Mouse (Mus musculus): Measurements from ENCODE around the gene Pkn1. TPM values are rescaled to one million over a fixed set of nuclear protein-coding genes. Genes with fewer than 3 reads are reported as not detected.

Gene Pkn1
- total and polyA plus RNA-seq, 3 experiments, result 33.5 to 73.2 (median 41.2) TPM

DNA sequence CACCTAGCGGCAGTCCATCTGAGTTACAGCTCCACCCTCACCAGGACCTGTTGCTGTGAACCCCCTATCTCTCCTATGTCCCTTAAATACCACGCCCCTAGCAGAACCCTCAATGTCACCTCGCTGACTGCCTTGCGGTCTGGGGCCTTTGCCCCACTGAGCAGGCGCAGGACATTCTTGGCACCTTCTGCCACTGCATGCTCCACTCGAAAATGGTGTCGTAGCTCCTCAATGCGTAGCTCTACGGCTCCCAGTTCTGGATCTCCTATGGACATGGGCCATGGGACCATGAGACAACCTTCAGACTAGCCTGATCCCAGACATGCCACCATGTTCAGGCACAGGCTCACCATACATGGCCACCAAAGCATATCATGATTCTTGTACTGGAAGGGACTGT is 14.5 kb downstream of the Pkn1 start:
- H3K4me1 ChIP-seq (ENCODE audit: control insufficient read depth in 1 of 2, insufficient read depth in 2 of 2, low read length in 2 of 2), result no peaks in the 10 kb centered on the region
- no peaks in the 10 kb centered on the region for H3K27me3 ChIP-seq (ENCODE audit: control insufficient read depth in 1 of 2, insufficient read depth in 2 of 2, low read length in 2 of 2)
- peaks cover 0 to 8% of the 10 kb centered on the region in 2 experiments; a peak in 2 of 4 replicates for H3K36me3 ChIP-seq (ENCODE audit: control insufficient read depth in 1 of 2, insufficient read depth in 2 of 2, low read length in 2 of 2)
- no peak for DNase-seq (ENCODE audit: low read depth, low spot score)
- no peaks in the 10 kb centered on the region for H3K9me3 ChIP-seq (replicated peaks; ENCODE audit: insufficient read depth, low read length)
- no peak overlapping the region for H3K4me3 ChIP-seq (ENCODE audit: control insufficient read depth in 1 of 2, insufficient read depth in 1 of 2, low read depth in 2 of 2, low read length in 2 of 2)
- H3K9ac ChIP-seq (ENCODE audit: control insufficient read depth, low read depth, low read length, poor library complexity, severe bottlenecking), result no peak overlapping the region
- no peak overlapping the region for H3K27ac ChIP-seq (ENCODE audit: control insufficient read depth, low read depth, low read length)
- TF ChIP-seq RCOR1 (IDR thresholded peaks at IDR 0.05; ENCODE audit: low read depth, low read length), result no peak
- TF ChIP-seq ZNF384 (IDR thresholded peaks at IDR 0.05; ENCODE audit: low read depth, low read length), result no peak
- no peak for TF ChIP-seq GATA1 (IDR thresholded peaks at IDR 0.05; ENCODE audit: low read depth, low read length)
- TF ChIP-seq NELFE (IDR thresholded peaks at IDR 0.05; ENCODE audit: low read depth, low read length), result no peak
- TF ChIP-seq TBP (IDR thresholded peaks at IDR 0.05; ENCODE audit: low read depth, low read length), result no peak
- no peak for TF ChIP-seq POLR2A (IDR thresholded peaks at IDR 0.05; ENCODE audit: control insufficient read depth in 1 of 2, insufficient read depth in 1 of 2, low read depth in 1 of 2, low read length in 2 of 2, poor library complexity in 1 of 2)
- no peak for TF ChIP-seq ETS1 (IDR thresholded peaks at IDR 0.05; ENCODE audit: low read depth, low read length)
- TF ChIP-seq USF2 (IDR thresholded peaks at IDR 0.05; ENCODE audit: borderline replicate concordance in 1 of 2, insufficient read depth in 1 of 2, low read depth in 1 of 2, low read length in 2 of 2), result no peak
- no peak for TF ChIP-seq MEF2A (IDR thresholded peaks at IDR 0.05; ENCODE audit: extremely low read depth, insufficient replicate concordance, low read depth, low read length, poor library complexity, severe bottlenecking)
- TF ChIP-seq SMC3 (IDR thresholded peaks at IDR 0.05; ENCODE audit: low read depth, low read length), result no peak
- no peak for TF ChIP-seq MYB (IDR thresholded peaks at IDR 0.05; ENCODE audit: low read depth, low read length)
- TF ChIP-seq NRF1 (IDR thresholded peaks at IDR 0.05; ENCODE audit: insufficient read depth, low read depth, low read length, poor library complexity, severe bottlenecking), result no peak
- H3K79me2 ChIP-seq (ENCODE audit: control insufficient read depth, insufficient read depth, low read length, poor library complexity), result no peaks in the 10 kb centered on the region

DNA sequence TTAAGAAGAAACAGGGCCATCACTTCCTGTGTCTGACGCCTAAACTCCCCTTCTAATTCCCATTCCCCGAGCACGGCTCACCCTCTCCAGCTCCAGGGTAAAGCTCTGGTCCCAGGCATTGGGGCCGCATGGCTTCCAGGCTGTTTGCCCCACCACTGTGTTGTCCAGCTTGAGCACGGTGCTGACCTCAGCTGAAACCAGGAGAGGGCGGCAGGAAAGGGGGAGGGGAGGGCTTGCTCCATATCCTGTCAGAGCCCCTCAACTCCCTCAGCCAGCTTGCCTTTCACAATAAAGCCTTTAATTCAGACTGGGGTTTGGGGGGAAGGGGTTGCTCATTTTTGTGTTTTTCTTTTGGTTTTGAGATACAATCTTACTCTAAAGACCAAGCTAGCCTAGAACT is 17.9 kb downstream of the Pkn1 start:
- TF ChIP-seq POLR2AphosphoS2 (IDR thresholded peaks at IDR 0.05; ENCODE audit: low read length), result no peak
- TF ChIP-seq CHD2 (IDR thresholded peaks at IDR 0.05; ENCODE audit: low read length), result no peak
- no peak for TF ChIP-seq POLR2A (IDR thresholded peaks at IDR 0.05; ENCODE audit: control insufficient read depth in 1 of 2, insufficient read depth in 1 of 2, low read depth in 1 of 2, low read length in 2 of 2, poor library complexity in 1 of 2)
- no peak for TF ChIP-seq JUND (IDR thresholded peaks at IDR 0.05; ENCODE audit: low read depth, low read length)
- TF ChIP-seq TBP (IDR thresholded peaks at IDR 0.05; ENCODE audit: low read depth, low read length), result no peak
- TF ChIP-seq USF1 (IDR thresholded peaks at IDR 0.05; ENCODE audit: low read depth, low read length), result no peak
- no peak for TF ChIP-seq HCFC1 (IDR thresholded peaks at IDR 0.05; ENCODE audit: low read depth, low read length)
- TF ChIP-seq GATA1 (IDR thresholded peaks at IDR 0.05; ENCODE audit: low read depth, low read length), result no peak
- no peak for TF ChIP-seq SIN3A (IDR thresholded peaks at IDR 0.05; ENCODE audit: low read length)
- TF ChIP-seq MAX (IDR thresholded peaks at IDR 0.05; ENCODE audit: low read length), result no peak
- no peak for TF ChIP-seq NELFE (IDR thresholded peaks at IDR 0.05; ENCODE audit: low read depth, low read length)
- TF ChIP-seq E2F4 (IDR thresholded peaks at IDR 0.05; ENCODE audit: borderline replicate concordance, low read depth, low read length), result no peak
- no peak for TF ChIP-seq MXI1 (IDR thresholded peaks at IDR 0.05; ENCODE audit: low read depth, low read length)
- no peak for TF ChIP-seq MAFK (IDR thresholded peaks at IDR 0.05; ENCODE audit: borderline replicate concordance, low read depth, low read length)
- TF ChIP-seq UBTF (IDR thresholded peaks at IDR 0.05; ENCODE audit: borderline replicate concordance, insufficient read depth, low read depth, low read length), result no peak
- TF ChIP-seq MAZ (IDR thresholded peaks at IDR 0.05; ENCODE audit: low read depth, low read length), result no peak
- Histone ChIP-seq H3K79me2 (ENCODE audit: control insufficient read depth, insufficient read depth, low read length, poor library complexity) (no peaks in the 10 kb centered on the region), H3K27ac (ENCODE audit: control insufficient read depth, low read depth, low read length) (no peak overlapping the region), H3K9ac (ENCODE audit: control insufficient read depth, low read depth, low read length, poor library complexity, severe bottlenecking) (no peak overlapping the region), H3K36me3 (ENCODE audit: control insufficient read depth in 1 of 2, insufficient read depth in 2 of 2, low read length in 2 of 2) (peaks cover 0 to 4% of the 10 kb centered on the region in 2 experiments; a peak in 2 of 4 replicates), H3K27me3 (ENCODE audit: control insufficient read depth in 1 of 2, insufficient read depth in 2 of 2, low read length in 2 of 2) (no peaks in the 10 kb centered on the region), H3K4me3 (ENCODE audit: control insufficient read depth in 1 of 2, insufficient read depth in 1 of 2, low read depth in 2 of 2, low read length in 2 of 2) (no peak overlapping the region), H3K9me3 (replicated peaks; ENCODE audit: insufficient read depth, low read length) (no peaks in the 10 kb centered on the region), H3K4me1 (ENCODE audit: control insufficient read depth in 1 of 2, insufficient read depth in 2 of 2, low read length in 2 of 2) (no peaks in the 10 kb centered on the region)
- no peak for DNase-seq (ENCODE audit: low read depth, low spot score)
